In the genomic region with DNA sequence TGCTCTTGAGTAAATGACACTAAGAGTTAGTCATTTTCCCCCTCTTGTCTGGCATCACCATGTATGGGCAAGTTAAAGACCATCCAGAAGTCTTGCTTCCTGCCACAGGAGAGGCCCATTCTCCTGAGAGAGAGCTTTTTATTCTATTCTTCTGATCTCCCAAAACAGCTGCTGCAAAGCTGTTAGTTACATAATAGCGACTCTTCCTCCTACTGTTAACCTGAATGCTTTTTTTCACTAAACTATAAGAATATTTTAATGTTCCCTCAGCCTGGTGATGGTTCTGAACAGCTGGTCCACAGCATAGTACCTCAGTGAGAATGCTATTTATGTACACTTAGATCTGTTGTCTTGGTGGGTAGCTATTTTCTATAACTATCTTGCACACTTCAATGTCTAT, we compare ENCODE assay signal across 31 mouse cellular contexts. TPM values are rescaled to one million over a fixed set of nuclear protein-coding genes. Genes with fewer than 3 reads are reported as not detected.
DNase-seq lines count a peak whose midpoint lies in the region; ATAC-seq and TF ChIP-seq lines count a peak whose summit lies in the region.
"Had no signal": no experiment of that assay in that cellular context is flagged by ENCODE, and none has a peak within 500 bp of the region (broad histone marks: within the 10 kb centered on the region; RNA-seq: fewer than 3 reads in every experiment).

No protein-coding gene starts in this region.

- WGBS in limb, embryonic 10.5 days: 96% methylated on average over 1 of the region's 1 CpGs

- peaks cover 61% of the 10 kb centered on the region for H3K4me1 ChIP-seq in limb, embryonic 10.5 days

- H3K9me3 ChIP-seq in limb, embryonic 10.5 days (replicated peaks): no peaks in the 10 kb centered on the region
- H3K9me3 ChIP-seq: forebrain, embryonic 15.5 days; heart, embryonic 10.5 days; heart, embryonic 15.5 days; kidney, embryonic 15.5 days; midbrain, embryonic 12.5 days; neural tube, embryonic 13.5 days; stomach, embryonic 15.5 days had no signal

- ATAC-seq in frontal cortex, adult (ENCODE audit: low TSS enrichment): peak; percentile 71
- ATAC-seq: CD4-positive, CD25-positive, alpha-beta regulatory T cell, adult 4 months; forebrain, embryonic 15.5 days; hindbrain, embryonic 16.5 days had no signal

- intact Hi-C loops in left cerebral cortex, postnatal 25 days (cut with DNase I): loop anchor here (2.0 kb wide), 1 partner anchor 67 kb away; no protein-coding TSS in a partner anchor
- intact Hi-C loops in gastrocnemius, adult 2 months (cut with DNase I): no loop called here

- H3K27me3 ChIP-seq in limb, embryonic 10.5 days (ENCODE audit: low read depth, poor library complexity, severe bottlenecking): no peaks in the 10 kb centered on the region
- H3K27me3 ChIP-seq: forebrain, embryonic 15.5 days; heart, embryonic 15.5 days; kidney, embryonic 15.5 days; neural tube, embryonic 13.5 days; stomach, embryonic 15.5 days had no signal

- no peak for TF ChIP-seq CTCF in gastrocnemius, adult 2 months (IDR thresholded peaks at IDR 0.05)

- no peaks in the 10 kb centered on the region for H3K36me3 ChIP-seq in limb, embryonic 10.5 days
- H3K36me3 ChIP-seq: forebrain, embryonic 15.5 days; heart, embryonic 10.5 days; heart, embryonic 15.5 days; kidney, embryonic 15.5 days; midbrain, embryonic 12.5 days; neural tube, embryonic 13.5 days; stomach, embryonic 15.5 days had no signal

- H3K27ac ChIP-seq in limb, embryonic 10.5 days: peak overlapping the region; percentile 94
- H3K27ac ChIP-seq in gastrocnemius, adult 2 months: no peak overlapping the region
- H3K27ac ChIP-seq: forebrain, embryonic 15.5 days; heart, embryonic 10.5 days; heart, embryonic 15.5 days; kidney, embryonic 15.5 days; liver, embryonic 14.5 days; midbrain, embryonic 12.5 days; neural tube, embryonic 13.5 days; stomach, embryonic 15.5 days had no signal

- DNase-seq in frontal cortex, postnatal 25 days (ENCODE audit: low spot score in 2 of 2): no peak
- peak; percentile 15 to 78 for DNase-seq in left cerebral cortex, postnatal 25 days (ENCODE audit: low spot score in 2 of 2)
- no peak for DNase-seq in left cerebral cortex, adult 11 months (ENCODE audit: low spot score)
- DNase-seq in 416B (ENCODE audit: low read depth): peak; percentile 68
- DNase-seq in limb, embryonic 10.5 days (ENCODE audit: low spot score): no peak
- DNase-seq in gastrocnemius, adult 2 months: no peak
- DNase-seq: adrenal gland, postnatal 14 days; cerebellum, adult 18-20 months; cerebellum, postnatal 10 days; gastrocnemius, postnatal 10 days; kidney, adult 18-20 months; kidney, postnatal 25 days; liver; lung, adult 2 months; right cerebral cortex, postnatal 14 days; thymus, adult 2 months; thymus, postnatal 36 days had no signal

- H3K4me3 ChIP-seq in limb, embryonic 10.5 days: no peak overlapping the region
- H3K4me3 ChIP-seq in gastrocnemius, adult 2 months: no peak overlapping the region
- H3K4me3 ChIP-seq: forebrain, embryonic 15.5 days; heart, embryonic 10.5 days; heart, embryonic 15.5 days; kidney, embryonic 15.5 days; midbrain, embryonic 12.5 days; neural tube, embryonic 13.5 days; stomach, embryonic 15.5 days had no signal

RNA-seq across cellular contexts. Expression of a gene that starts 21.0 kb away (rescaled TPM):
- total RNA-seq in left cerebral cortex, postnatal 25 days (2021): under 1 TPM; 0.25 to 0.80 TPM
- 0.14 TPM in 1 of 2 replicates, not detected in the other for polyA plus RNA-seq in limb, embryonic 10.5 days (2016; fragmentation: Nextera tagmentation; extraction: Ambion mirVana)
- not detected for total RNA-seq in gastrocnemius, adult 2 months (2021)
- total RNA-seq: adrenal gland, postnatal 14 days; gastrocnemius, postnatal 10 days; heart, postnatal 25 days; megakaryocyte progenitor cell, adult 5-6 weeks had no signal
- polyA plus RNA-seq: CD4-positive, CD25-positive, alpha-beta regulatory T cell, adult 4 months; midbrain, embryonic 12.5 days; neural tube, embryonic 13.5 days; small intestine, adult 2 months had no signal

Comparison
In these comparisons a context has a peak if more than half of its experiments do, and no peak if none do; other contexts are left out.
1. DNase-seq: peak in left cerebral cortex, postnatal 25 days (2 of 2) and 416B (single experiment); none in frontal cortex, postnatal 25 days (0 of 2), left cerebral cortex, adult 11 months (single experiment), limb, embryonic 10.5 days (single experiment) and gastrocnemius, adult 2 months (single experiment).